Mouse (Mus musculus) lung, postnatal 14 days (tissue): ENCODE measurements around the gene Btnl9.
"Not testable (repeated sequence)": the region's sequence is repeated elsewhere in the genome, so short reads cannot be mapped to it uniquely, and the experiment has no call there.

Experiments used
- DNase-seq: peaks from one replicate; pipeline ENCODE4 v3.0.0; 2021

The Btnl9 gene

GRCm38 (mm10) chr11:49176047-49176779 lies 10.7 kb downstream of the Btnl9 start:
- not testable (repeated sequence) for DNase-seq

DNA sequence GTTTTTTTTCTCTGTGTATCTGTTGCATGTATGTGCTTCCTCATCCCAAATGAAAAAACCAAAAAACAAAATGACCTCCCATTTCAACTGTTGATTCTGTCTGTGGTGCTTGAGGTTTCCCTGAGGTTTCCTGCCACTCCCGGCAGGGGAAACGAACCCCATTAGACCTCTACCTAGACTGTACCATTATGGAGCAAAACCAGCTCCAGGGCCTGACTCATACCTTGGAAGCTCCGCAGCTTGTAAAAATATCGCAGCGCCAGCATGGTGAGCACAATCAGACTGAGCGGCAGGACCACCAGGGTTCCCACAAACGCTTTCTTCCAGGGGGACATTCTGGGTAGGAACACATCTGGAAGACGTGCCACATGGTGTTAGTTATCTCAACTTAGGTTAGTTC lies 11.6 kb downstream of the Btnl9 start:
- no peak for DNase-seq

- DNase-seq, result no peak
Measured at GRCm38 (mm10) chr11:49170576-49170975, 16.4 kb downstream of the Btnl9 start.

- no peak for DNase-seq
Measured at GRCm38 (mm10) chr11:49168839-49169611, 17.9 kb downstream of the Btnl9 start.

DNA sequence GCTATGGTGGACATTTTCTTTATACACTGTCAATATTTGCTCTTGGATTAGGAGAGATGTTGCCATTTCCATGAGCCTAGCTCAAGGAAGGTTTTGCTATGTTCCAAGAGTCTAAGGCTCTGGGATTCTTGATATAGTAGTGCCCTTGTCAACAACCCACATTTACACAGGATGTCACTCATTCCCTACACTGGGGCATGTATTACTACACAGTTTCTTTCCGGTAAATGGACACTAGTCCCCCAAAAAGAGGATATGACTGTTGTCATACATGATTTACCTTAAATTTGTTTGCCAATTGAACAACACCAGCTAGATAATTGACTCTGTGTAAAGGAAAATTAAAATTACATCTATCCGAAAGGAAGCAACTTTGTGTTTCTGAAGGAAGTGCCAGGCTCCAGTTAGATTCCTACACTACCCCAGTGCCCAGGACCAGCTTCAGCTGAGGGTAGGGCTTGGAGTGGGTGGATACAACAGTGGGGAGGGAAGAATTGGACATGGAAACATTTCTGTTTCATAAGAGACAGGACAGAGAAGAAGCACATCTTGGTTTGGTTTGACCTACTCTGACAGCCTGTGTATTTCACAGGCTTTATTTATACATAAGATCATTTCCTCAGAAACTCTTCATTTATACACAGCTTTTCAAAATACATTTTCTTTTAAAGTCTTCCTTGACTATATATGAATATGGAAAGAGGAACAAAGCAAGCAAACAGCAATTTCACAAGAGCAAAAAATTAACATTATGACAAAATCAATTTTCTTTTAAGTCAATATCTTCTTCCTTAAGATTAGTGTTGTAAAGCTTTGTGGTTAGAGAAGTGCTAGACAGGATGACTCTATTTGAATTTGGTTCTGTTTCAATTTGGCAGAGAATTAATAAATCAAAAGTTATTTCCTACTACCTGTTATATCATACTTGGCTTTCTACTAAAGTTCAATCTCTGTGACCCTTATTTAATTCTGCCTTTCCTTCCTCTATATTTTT lies 29.8 kb downstream of the Btnl9 start:
- DNase-seq, result no peak

DNA sequence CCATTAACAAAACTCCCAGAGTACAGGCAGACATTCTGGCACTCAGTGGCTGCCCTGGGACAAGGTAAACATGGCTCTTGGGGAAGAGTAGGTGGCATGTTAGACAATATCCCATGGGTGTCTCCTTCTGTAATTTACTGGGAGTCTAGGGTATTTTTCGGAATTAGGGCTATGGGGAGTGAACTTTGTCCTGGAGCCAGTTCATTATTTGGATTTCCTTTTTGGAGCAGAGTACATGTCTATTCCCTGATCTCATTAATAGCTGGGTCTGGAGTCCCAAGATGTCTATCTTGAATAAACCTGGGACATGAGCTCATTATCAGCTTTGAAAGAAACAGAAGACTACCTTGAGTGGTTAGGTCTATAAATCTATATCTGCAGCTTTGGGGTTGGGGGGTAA lies 32.9 kb downstream of the Btnl9 start, which contains the start of gene Olfr1394:
Gene Olfr1394, plus strand, starts transcription at position 301 of the 400 bp plus-strand sequence.
- DNase-seq, result no peak

GRCm38 (mm10) chr11:49141974-49142373 lies 45.0 kb downstream of the Btnl9 start, which contains the start of gene Olfr1395:
Olfr1395 (plus strand) TSS chr11:49142274.
- DNase-seq, result no peak

DNA sequence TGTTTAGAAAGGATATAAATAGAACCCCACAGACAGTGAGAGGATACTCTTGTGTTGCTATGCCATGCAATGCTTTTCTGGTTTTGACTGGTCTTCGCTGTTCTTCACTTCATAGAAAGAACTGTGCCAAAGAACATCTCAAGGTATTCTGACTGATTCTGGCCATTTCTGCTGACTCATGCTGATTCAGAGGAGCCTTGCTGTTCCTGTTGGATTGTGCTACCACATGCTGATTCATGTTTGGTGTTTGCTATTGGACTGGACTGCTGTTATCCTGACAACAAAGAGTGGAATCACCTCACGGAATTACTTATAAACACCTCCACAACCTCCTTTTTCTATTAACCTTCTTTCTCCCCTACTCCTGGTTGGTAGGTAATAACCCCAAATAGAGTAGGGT lies 62.8 kb downstream of the Btnl9 start:
- DNase-seq, result no peak

DNA sequence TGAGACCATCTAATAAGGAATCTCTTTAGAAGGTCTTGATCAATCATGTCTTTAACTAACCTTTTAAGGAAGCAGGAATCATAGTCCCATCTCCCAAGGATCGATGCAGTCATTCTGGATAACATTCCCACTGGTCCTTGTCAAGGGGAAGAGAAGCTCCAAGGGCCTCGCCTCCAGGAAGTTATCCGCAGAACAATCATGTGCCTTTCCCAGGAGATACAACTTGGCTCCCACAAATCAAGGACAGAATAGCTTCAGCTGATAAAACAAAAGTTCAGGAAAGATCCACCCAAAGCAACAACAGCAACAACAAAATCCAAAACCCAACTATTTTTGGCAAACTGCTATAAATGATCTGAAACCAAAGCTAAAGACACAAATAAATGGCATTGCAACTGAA lies 67.3 kb downstream of the Btnl9 start:
- no peak for DNase-seq
